Mouse (Mus musculus) kidney, embryonic 15.5 days (tissue): ENCODE results near the gene Nr2c2ap. TPM values are rescaled to one million over a fixed set of nuclear protein-coding genes. Genes with fewer than 3 reads are reported as not detected.

Experiments
- ATAC-seq: fragments of 200-750 bp; cut with Nextera tagmentation; replicated peaks from 2 replicates; pipeline ENCODE4 v1.8.0; 2017; ENCODE audit warnings: moderate TSS enrichment; ENCODE audit not compliant: low FRiP score
- H3K27ac ChIP-seq: fragments of 300-500 bp; sonication (generic); 2 replicates; pipeline ENCODE4 v1.5.1; 2015; ENCODE audit warnings: mild to moderate bottlenecking, inconsistent platforms
- H3K27me3 ChIP-seq: fragments of 300-500 bp; sonication (generic); 2 replicates; pipeline ENCODE4 v1.6.1; 2015; ENCODE audit warnings: inconsistent platforms
- H3K36me3 ChIP-seq: fragments of 300-500 bp; sonication (generic); 2 replicates; pipeline ENCODE4 v1.6.1; 2015; ENCODE audit warnings: inconsistent platforms
- H3K4me1 ChIP-seq: fragments of 300-500 bp; sonication (generic); 2 replicates; pipeline ENCODE4 v1.6.1; 2015; ENCODE audit warnings: inconsistent platforms
- H3K4me2 ChIP-seq: fragments of 300-500 bp; sonication (generic); 2 replicates; pipeline ENCODE4 v1.6.1; 2015; ENCODE audit warnings: moderate library complexity, mild to moderate bottlenecking, inconsistent platforms
- H3K4me3 ChIP-seq: fragments of 300-500 bp; sonication (generic); replicated peaks from 2 replicates; pipeline ENCODE4 v1.5.1; 2015; ENCODE audit warnings: mild to moderate bottlenecking, inconsistent platforms
- H3K9ac ChIP-seq: fragments of 300-500 bp; sonication (generic); 2 replicates; pipeline ENCODE4 v1.6.1; 2015; ENCODE audit warnings: mild to moderate bottlenecking, inconsistent platforms
- H3K9me3 ChIP-seq: fragments of 300-500 bp; sonication (generic); replicated peaks from 2 replicates; pipeline ENCODE4 v1.6.1; 2016; ENCODE audit warnings: inconsistent platforms
- WGBS: fragments of 180-500 bp; shearing (Covaris S2); methylation state at CpG from one replicate; pipeline ENCODE4 v1.1.7; 2015; ENCODE audit warnings: mixed read lengths; 5-methylcytosine and 5-hydroxymethylcytosine counted together
- microRNA-seq: library from miRNA; unstranded; fragments of <30 nt; microRNA quantifications from one replicate; pipeline ENCODE4, GENCODE M21; 2016
- polyA plus RNA-seq: library from polyadenylated mRNA; unstranded; fragments of >200 nt; fragmentation: Nextera tagmentation; extraction: Ambion mirVana; gene quantifications from 2 replicates; pipeline ENCODE4 v1.2.1, GENCODE M21; 2015

Nr2c2ap gene
- polyA plus RNA-seq, 1 experiment from 2014 or later = 34.8 TPM

DNA sequence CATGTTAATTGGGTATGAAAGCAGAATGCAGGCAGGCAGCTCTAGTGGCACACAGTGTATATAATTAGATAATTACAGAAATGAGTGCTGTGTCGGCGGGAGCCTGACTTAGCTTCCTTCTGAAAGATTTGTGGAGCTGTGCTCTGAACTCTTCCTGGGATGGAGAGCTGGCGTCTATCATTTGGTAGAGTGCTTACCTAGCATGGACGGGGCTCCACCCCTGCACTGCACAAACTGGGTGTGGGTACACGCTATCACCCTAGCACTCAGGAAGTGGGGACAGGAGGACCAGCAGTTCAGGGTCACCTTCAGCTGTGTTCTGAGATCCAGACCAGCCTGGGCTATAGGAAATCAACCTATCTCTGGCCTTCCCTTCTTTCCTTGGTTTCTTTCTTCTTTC lies 42.2 kb downstream of the Nr2c2ap start:
- peaks cover 27% of the 10 kb centered on the region for H3K36me3 ChIP-seq
- H3K27me3 ChIP-seq = 0 out of 2 replicates have a peak, but pooled peaks cover 1% of the 10 kb centered on the region
- peak overlapping the region; percentile 74; the same call in 1 of the 2 replicates for H3K9ac ChIP-seq
- H3K9me3 ChIP-seq = no peaks in the 10 kb centered on the region
- 73% methylated on average over 5 of the region's 5 CpGs for WGBS
- H3K4me1 ChIP-seq = peaks cover 25% of the 10 kb centered on the region
- H3K4me2 ChIP-seq = peak overlapping the region; percentile 66
- no peak overlapping the region for H3K27ac ChIP-seq
- peak overlapping the region; percentile 65 for H3K4me3 ChIP-seq
- no peak for ATAC-seq

DNA sequence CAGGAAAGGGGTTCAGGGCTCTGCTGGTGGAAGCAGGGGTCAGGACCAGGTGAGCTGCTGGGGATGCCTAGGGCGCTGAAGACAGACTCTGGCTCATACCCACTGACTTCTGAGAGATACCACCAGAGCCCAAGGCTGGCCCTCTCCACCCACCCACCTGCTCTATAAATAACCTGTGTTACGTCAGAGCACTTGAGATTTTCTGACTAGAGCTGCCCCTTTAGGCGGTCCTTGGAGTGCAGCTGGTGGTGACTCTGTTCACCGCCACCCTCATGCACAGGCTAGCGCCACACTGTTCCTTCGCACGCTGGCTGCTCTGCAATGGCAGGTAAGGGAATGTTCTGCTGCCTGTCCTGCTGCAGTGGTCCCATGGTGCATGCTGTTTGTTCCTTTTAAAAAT lies 42.9 kb downstream of the Nr2c2ap start:
- Histone ChIP-seq H3K36me3 (peaks cover 35% of the 10 kb centered on the region), H3K4me1 (peaks cover 25% of the 10 kb centered on the region), H3K9me3 (no peaks in the 10 kb centered on the region), H3K27me3 (no peaks in the 10 kb centered on the region), H3K27ac (no peak overlapping the region), H3K4me2 (no peak overlapping the region), H3K4me3 (no peak overlapping the region), H3K9ac (no peak overlapping the region)
- ATAC-seq = no peak
- 90% methylated on average over 7 of the region's 7 CpGs for WGBS

DNA sequence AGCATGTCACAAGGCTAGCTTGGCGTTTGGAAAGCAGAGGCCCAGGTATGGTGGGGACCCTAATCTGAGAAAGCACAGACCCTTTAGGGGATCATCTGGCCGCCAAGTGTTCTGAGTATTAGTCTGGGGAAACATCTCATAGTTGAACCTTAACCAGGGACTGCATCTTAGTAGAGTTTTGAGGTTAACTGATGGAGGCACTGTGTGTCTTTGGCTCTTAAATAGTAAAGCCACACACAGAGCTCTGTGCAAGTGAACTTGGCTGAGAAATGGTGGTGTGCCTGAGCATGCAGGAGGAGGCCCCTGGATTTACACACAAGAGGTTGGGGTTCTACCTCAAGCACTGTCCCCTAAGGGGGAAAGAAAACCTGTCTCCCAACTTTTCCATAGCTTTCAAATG lies 47.1 kb downstream of the Nr2c2ap start:
- Histone ChIP-seq H3K9ac (no peak overlapping the region), H3K36me3 (peaks cover 70% of the 10 kb centered on the region), H3K27me3 (no peaks in the 10 kb centered on the region), H3K4me2 (no peak overlapping the region), H3K4me1 (peaks cover 11% of the 10 kb centered on the region), H3K27ac (no peak overlapping the region), H3K9me3 (no peaks in the 10 kb centered on the region), H3K4me3 (no peak overlapping the region)
- no peak for ATAC-seq
- WGBS = 93% methylated on average over 2 of the region's 2 CpGs

DNA sequence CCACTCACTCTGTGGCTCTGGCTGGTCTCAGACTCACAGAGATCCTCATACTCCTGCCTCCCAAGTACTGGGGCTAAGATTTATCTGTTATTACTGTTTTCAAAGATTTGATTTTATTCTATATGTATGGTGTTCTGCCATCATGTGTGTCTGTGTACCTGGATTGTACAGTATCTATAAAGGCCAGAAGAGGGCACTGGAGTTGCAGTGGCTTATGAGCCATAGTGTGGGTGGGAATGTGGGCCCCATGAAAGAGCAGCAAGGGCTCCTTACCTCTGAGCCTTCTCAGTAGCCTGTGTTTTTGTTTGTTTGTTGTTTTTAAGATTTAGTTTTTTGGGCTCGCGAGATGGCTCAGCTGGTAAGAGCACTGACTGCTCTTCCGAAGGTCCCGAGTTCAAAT lies 47.9 kb downstream of the Nr2c2ap start:
- Histone ChIP-seq H3K4me3 (no peak overlapping the region), H3K27me3 (no peaks in the 10 kb centered on the region), H3K4me1 (peaks cover 4% of the 10 kb centered on the region; the same call in 1 of the 2 replicates), H3K36me3 (peaks cover 74% of the 10 kb centered on the region), H3K9me3 (no peaks in the 10 kb centered on the region), H3K4me2 (no peak overlapping the region), H3K9ac (no peak overlapping the region), H3K27ac (no peak overlapping the region)
- no peak for ATAC-seq
- WGBS = 97% methylated on average over 4 of the region's 4 CpGs

DNA sequence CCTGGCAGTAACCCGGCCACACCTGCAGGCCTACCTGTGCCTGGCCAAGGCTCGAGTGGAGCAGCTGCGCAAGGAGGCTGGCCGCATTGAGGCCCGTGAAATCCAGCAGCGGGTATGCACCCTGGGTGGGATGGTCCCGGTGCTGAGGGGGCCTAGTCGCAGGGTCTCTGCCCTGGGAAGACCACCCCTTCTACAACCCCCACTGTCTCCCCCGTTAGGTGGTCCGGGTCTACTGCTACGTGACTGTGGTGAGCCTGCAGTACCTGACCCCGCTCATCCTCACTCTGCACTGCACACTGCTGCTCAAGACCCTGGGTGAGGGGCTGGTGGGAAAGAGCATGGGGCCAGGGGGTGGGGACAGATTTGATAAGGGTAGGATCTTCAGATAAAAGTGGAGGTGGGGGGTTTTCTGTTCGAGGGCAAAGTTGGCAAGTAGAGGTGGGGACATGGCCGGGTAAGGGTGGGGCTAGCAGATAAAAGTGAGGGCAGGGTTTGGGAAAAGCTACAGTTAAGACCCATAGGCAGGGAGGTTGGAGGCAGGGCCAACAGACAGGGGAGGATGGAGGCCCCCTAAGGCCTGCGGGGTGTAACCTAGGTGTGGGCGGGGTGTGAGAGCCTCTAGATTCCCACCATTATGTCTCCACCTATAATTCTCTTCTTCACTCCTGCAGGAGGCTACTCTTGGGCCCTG lies 50.2 kb downstream of the Nr2c2ap start:
- Histone ChIP-seq H3K9ac (no peak overlapping the region), H3K27ac (no peak overlapping the region), H3K27me3 (no peaks in the 10 kb centered on the region), H3K4me3 (no peak overlapping the region), H3K4me2 (no peak overlapping the region), H3K9me3 (no peaks in the 10 kb centered on the region), H3K36me3 (peaks cover 66% of the 10 kb centered on the region), H3K4me1 (0 out of 2 replicates have a peak, but pooled peaks cover 2% of the 10 kb centered on the region)
- WGBS = 58% methylated on average over 16 of the region's 16 CpGs
- no peak; the same call in 1 of the 2 replicates for ATAC-seq

DNA sequence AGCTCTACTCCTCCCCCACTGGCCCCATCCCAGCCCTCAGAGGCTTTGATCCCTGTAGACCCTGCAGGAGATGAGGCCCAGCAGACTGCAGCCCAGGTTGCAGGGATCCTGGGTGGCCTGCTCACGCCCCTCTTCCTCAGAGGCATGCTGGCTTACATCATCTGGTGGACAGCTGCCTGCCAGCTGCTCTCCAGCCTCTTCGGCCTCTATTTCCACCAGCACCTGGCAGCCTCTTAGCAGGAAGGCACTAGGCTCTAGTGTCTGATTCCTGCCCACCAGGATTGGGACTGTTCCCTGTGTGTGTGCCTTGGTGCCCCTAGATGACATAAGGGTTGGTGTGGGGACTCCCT lies 50.7 kb downstream of the Nr2c2ap start:
- ATAC-seq = no peak
- no peak overlapping the region for H3K9ac ChIP-seq
- H3K4me2 ChIP-seq = no peak overlapping the region
- no peak overlapping the region for H3K4me3 ChIP-seq
- 0 out of 2 replicates have a peak, but pooled peaks cover 4% of the 10 kb centered on the region for H3K4me1 ChIP-seq
- H3K9me3 ChIP-seq = no peaks in the 10 kb centered on the region
- 32% methylated on average over 2 of the region's 2 CpGs for whole genome bisulfite sequencing
- H3K27ac ChIP-seq = no peak overlapping the region
- H3K36me3 ChIP-seq = peaks cover 60% of the 10 kb centered on the region
- H3K27me3 ChIP-seq = no peaks in the 10 kb centered on the region

DNA sequence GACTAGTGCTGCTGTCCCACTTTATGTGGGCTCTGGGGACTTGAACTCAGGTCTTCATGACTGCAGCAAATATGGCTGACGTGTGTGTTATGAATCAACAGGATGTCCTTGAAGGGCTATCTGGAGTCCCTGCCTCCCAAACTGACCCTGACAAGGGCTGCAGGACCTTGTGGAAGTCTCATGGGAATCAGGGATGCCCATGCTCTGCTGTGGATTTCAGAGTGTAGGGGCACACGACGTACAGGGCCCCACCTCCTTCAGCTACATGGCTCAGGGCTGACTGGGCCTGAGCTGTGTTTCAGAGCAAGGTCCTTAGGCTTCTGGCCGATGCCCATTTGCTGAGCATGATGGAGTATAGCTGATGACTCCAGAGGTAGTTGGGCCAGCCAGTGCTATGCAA lies 52.1 kb downstream of the Nr2c2ap start:
- H3K4me2 ChIP-seq = no peak overlapping the region
- H3K27ac ChIP-seq = no peak overlapping the region
- ATAC-seq = no peak
- 0 out of 2 replicates have a peak, but pooled peaks cover 4% of the 10 kb centered on the region for H3K4me1 ChIP-seq
- no peaks in the 10 kb centered on the region for H3K27me3 ChIP-seq
- no peak overlapping the region for H3K9ac ChIP-seq
- 86% methylated on average over 4 of the region's 4 CpGs for WGBS
- peaks cover 51% of the 10 kb centered on the region for H3K36me3 ChIP-seq
- no peak overlapping the region for H3K4me3 ChIP-seq
- no peaks in the 10 kb centered on the region for H3K9me3 ChIP-seq

Small RNAs within 50 kb of the gene (microRNA-seq; reads per million reads assigned to microRNA genes)
- not detected for gene Mir7066

Other genes with a start within 250 kb of the Nr2c2ap start
- 0.88 and 0.98 TPM in 2 replicates for gene Cilp2, start 243.6 kb upstream of the Nr2c2ap start, polyA plus RNA-seq
- 3.4 and 4.6 TPM in 2 replicates for gene Tssk6, start 229.1 kb upstream of the Nr2c2ap start, polyA plus RNA-seq
- gene Ndufa13, start 228.8 kb upstream of the Nr2c2ap start, polyA plus RNA-seq = 205 and 210 TPM in 2 replicates
- 4.5 and 5.2 TPM in 2 replicates for gene Yjefn3, start 228.6 kb upstream of the Nr2c2ap start, polyA plus RNA-seq
- 40.0 and 42.2 TPM in 2 replicates for gene Gatad2a, start 134.9 kb upstream of the Nr2c2ap start, polyA plus RNA-seq
- gene Mau2, start 88.6 kb upstream of the Nr2c2ap start, polyA plus RNA-seq = 51.7 and 55.7 TPM in 2 replicates
- gene Sugp1, start 88.5 kb upstream of the Nr2c2ap start, polyA plus RNA-seq = 44.1 and 48.7 TPM in 2 replicates
- 1.0 TPM in 2 replicates for gene Tm6sf2, start 58.4 kb upstream of the Nr2c2ap start, polyA plus RNA-seq
- 0.35 TPM in 1 of 2 replicates, not detected in the other for gene Hapln4, start 47.9 kb upstream of the Nr2c2ap start, polyA plus RNA-seq
- gene Ncan, start 10.5 kb upstream of the Nr2c2ap start, polyA plus RNA-seq = 0.32 and 0.64 TPM in 2 replicates
- gene Rfxank, start 7.8 kb downstream of the Nr2c2ap start, polyA plus RNA-seq = 18.3 and 22.7 TPM in 2 replicates
- gene Borcs8, start 8.2 kb downstream of the Nr2c2ap start, polyA plus RNA-seq = 45.0 and 47.8 TPM in 2 replicates
- 0.17 and 0.29 TPM in 2 replicates for gene Mef2b, start 8.4 kb downstream of the Nr2c2ap start, polyA plus RNA-seq
- 71.8 and 76.3 TPM in 2 replicates for gene Tmem161a, start 41.0 kb downstream of the Nr2c2ap start, polyA plus RNA-seq
- gene Slc25a42, start 81.0 kb downstream of the Nr2c2ap start, polyA plus RNA-seq = 4.8 and 5.1 TPM in 2 replicates
- 29.6 and 31.6 TPM in 2 replicates for gene Sugp2, start 102.9 kb downstream of the Nr2c2ap start, polyA plus RNA-seq
- 28.8 and 31.0 TPM in 2 replicates for gene Armc6, start 103.1 kb downstream of the Nr2c2ap start, polyA plus RNA-seq
- gene Homer3, start 151.5 kb downstream of the Nr2c2ap start, polyA plus RNA-seq = 69.5 and 79.9 TPM in 2 replicates
- 45.1 and 49.0 TPM in 2 replicates for gene Ddx49, start 171.2 kb downstream of the Nr2c2ap start, polyA plus RNA-seq
- gene Cope, start 171.2 kb downstream of the Nr2c2ap start, polyA plus RNA-seq = 320 and 327 TPM in 2 replicates
- 2.6 and 4.0 TPM in 2 replicates for gene Cers1, start 184.4 kb downstream of the Nr2c2ap start, polyA plus RNA-seq
- gene Gdf1, start 198.5 kb downstream of the Nr2c2ap start, polyA plus RNA-seq = 5.2 and 6.2 TPM in 2 replicates
- 17.1 and 17.2 TPM in 2 replicates for gene Upf1, start 221.9 kb downstream of the Nr2c2ap start, polyA plus RNA-seq
- 0.40 and 1.5 TPM in 2 replicates for gene Comp, start 242.2 kb downstream of the Nr2c2ap start, polyA plus RNA-seq